Mouse (Mus musculus): ENCODE results near the gene Wfdc13. TPM values are rescaled to one million over a fixed set of nuclear protein-coding genes. Genes with fewer than 3 reads are reported as not detected.
"Not testable (repeated sequence)": the region's sequence is repeated elsewhere in the genome, so short reads cannot be mapped to it uniquely, and the experiment has no call there.

Wfdc13 gene
- total RNA-seq, 2 experiments from 2014 or later = not detected

- H3K27ac ChIP-seq = no peak overlapping the region
- TF ChIP-seq CTCF (IDR thresholded peaks at IDR 0.05) = peak; percentile 71
- intact Hi-C loops (cut with DNase I) = loop anchor here (2.0 to 5.0 kb wide), 2 partner anchors 48 to 120 kb away; no protein-coding TSS in a partner anchor
- peak overlapping the region; percentile 58 for H3K4me3 ChIP-seq
- DNase-seq = peak; percentile 79
Measured at GRCm38 (mm10) chr2:164678848-164679625, 5.9 kb upstream of the Wfdc13 start.

GRCm38 (mm10) chr2:164679906-164680305 lies 5.0 kb upstream of the Wfdc13 start:
- no peak for TF ChIP-seq CTCF (IDR thresholded peaks at IDR 0.05)
- intact Hi-C loops (cut with DNase I) = loop anchor here (2.0 to 5.0 kb wide), 2 partner anchors 47 to 119 kb away; no protein-coding TSS in a partner anchor
- no peak overlapping the region for H3K27ac ChIP-seq
- no peak for DNase-seq
- no peak overlapping the region for H3K4me3 ChIP-seq

DNA sequence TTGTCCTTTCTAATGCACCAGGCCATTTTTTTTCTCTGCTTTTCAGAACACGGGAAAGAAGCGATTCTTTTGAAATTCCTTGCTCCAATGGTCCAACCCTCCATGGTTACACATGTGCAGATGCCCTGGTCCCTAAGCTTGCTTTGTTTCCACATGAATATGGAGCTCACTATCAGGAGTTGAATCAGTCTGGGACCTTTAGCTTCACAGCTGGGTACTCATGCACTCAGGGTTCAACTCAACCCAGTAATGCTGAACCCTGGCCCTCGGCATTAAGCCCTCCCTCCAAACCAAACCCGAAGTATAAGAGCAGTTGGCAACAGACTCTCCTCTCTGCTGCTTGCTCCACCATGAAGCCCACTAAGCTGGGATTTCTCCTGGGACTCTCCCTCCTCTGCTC lies 13.3 kb downstream of the Wfdc13 start, which contains the start of gene Spint4:
Spint4 (plus strand) TSS at position 301 of the 400 bp plus-strand sequence.
- DNase-seq = no peak
- TF ChIP-seq CTCF (IDR thresholded peaks at IDR 0.05) = no peak
- H3K27ac ChIP-seq = no peak within 1 kb of the TSS
- intact Hi-C loops (cut with DNase I) = no loop called here
- H3K4me3 ChIP-seq = no peak within 1 kb of the TSS

- no peak for TF ChIP-seq CTCF (IDR thresholded peaks at IDR 0.05)
- Histone ChIP-seq H3K27ac (no peak overlapping the region), H3K4me3 (no peak overlapping the region)
- DNase-seq = no peak
- intact Hi-C loops (cut with DNase I) = no loop called here
Measured at GRCm38 (mm10) chr2:164700959-164701358, 16.1 kb downstream of the Wfdc13 start.

- no peak overlapping the region for H3K27ac ChIP-seq
- intact Hi-C loops (cut with DNase I) = no loop called here
- no peak for TF ChIP-seq CTCF (IDR thresholded peaks at IDR 0.05)
- H3K4me3 ChIP-seq = no peak overlapping the region
- no peak for DNase-seq
Measured at GRCm38 (mm10) chr2:164701761-164702160, 16.9 kb downstream of the Wfdc13 start.

- Histone ChIP-seq H3K27ac (no peak overlapping the region), H3K4me3 (no peak overlapping the region)
- intact Hi-C loops (cut with DNase I) = no loop called here
- no peak for DNase-seq
- TF ChIP-seq CTCF (IDR thresholded peaks at IDR 0.05) = no peak
Measured at GRCm38 (mm10) chr2:164704235-164704634, 19.3 kb downstream of the Wfdc13 start.

DNA sequence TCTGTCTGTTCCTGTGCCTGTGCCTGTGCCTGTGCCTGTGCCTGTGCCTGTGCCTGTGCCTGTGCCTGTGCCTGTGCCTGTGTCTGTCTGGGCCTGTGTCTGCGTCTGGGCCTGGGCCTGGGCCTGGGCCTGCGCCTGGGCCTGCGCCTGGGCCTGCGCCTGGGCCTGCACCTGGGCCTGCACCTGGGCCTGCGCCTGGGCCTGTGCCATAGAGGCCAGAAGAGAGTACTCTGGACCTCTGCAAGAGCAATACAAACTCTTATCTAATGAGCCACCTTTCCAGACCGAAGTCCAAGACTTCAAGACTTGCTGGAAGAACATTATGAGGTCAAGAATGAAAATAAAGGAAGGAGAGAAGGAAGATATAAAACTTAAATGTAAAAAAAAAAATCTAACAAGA lies 20.4 kb downstream of the Wfdc13 start:
- no peak for DNase-seq
- H3K4me3 ChIP-seq = no peak overlapping the region
- H3K27ac ChIP-seq = no peak overlapping the region
- intact Hi-C loops (cut with DNase I) = no loop called here
- no peak for TF ChIP-seq CTCF (IDR thresholded peaks at IDR 0.05)

- TF ChIP-seq CTCF (IDR thresholded peaks at IDR 0.05) = no peak
- DNase-seq = no peak
- no peak overlapping the region for H3K27ac ChIP-seq
- intact Hi-C loops (cut with DNase I) = no loop called here
- no peak overlapping the region for H3K4me3 ChIP-seq
Measured at GRCm38 (mm10) chr2:164705991-164706390, 21.1 kb downstream of the Wfdc13 start.

- H3K27ac ChIP-seq = no peak within 1 kb of the TSS
- intact Hi-C loops (cut with DNase I) = no loop called here
- TF ChIP-seq CTCF (IDR thresholded peaks at IDR 0.05) = no peak
Measured at GRCm38 (mm10) chr2:164715005-164715404, 30.1 kb downstream of the Wfdc13 start, which contains the start of gene Spint5. Gene Spint5, plus strand, starts transcription at chr2:164715305.

DNA sequence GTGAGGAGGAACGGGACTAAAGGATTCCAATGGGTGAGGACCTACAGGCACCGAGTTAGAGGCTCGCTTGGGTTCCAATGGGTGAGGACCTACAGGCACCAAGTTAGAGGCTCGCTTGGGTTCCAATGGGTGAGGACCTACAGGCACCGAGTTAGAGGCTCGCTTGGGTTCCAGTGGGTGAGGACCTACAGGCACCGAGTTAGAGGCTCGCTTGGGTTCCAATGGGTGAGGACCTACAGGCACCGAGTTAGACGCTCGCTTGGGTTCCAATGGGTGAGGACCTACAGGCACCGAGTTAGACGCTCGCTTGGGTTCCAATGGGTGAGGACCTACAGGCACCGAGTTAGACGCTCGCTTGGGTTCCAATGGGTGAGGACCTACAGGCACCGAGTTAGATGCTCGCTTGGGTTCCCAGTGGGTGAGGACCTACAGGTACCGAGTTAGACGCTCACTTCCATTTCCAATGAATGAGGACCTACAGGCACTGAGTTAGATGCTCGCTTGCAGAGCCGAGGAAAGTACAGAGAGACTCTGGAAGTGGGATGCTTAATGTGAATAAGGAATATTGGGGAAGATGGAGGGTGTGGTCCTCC lies 31.4 kb downstream of the Wfdc13 start:
- H3K4me3 ChIP-seq; H3K27ac ChIP-seq; intact Hi-C loops (cut with DNase I); DNase-seq: not testable (repeated sequence)

More at GRCm38 (mm10) chr2:164715005-164715404, 30.1 kb downstream of the Wfdc13 start, which contains the start of gene Spint5:
- no peak for DNase-seq
- H3K4me3 ChIP-seq = no peak within 1 kb of the TSS

- Histone ChIP-seq H3K27ac (no peak overlapping the region), H3K4me3 (no peak overlapping the region)
- intact Hi-C loops (cut with DNase I) = no loop called here
- no peak for DNase-seq
- TF ChIP-seq CTCF (IDR thresholded peaks at IDR 0.05) = no peak
Measured at GRCm38 (mm10) chr2:164723276-164723675, 38.4 kb downstream of the Wfdc13 start.

- peak; percentile 89 for TF ChIP-seq CTCF (IDR thresholded peaks at IDR 0.05)
- Histone ChIP-seq H3K27ac (no peak overlapping the region), H3K4me3 (no peak overlapping the region)
- intact Hi-C loops (cut with DNase I) = loop anchor here (5.0 kb wide), 2 partner anchors 49 to 134 kb away; partner anchors contain the start of gene Eppin
- peak; percentile 63 for DNase-seq
Measured at GRCm38 (mm10) chr2:164725895-164726619, 41.1 kb downstream of the Wfdc13 start.

- Histone ChIP-seq H3K27ac (no peak overlapping the region), H3K4me3 (no peak overlapping the region)
- intact Hi-C loops (cut with DNase I) = no loop called here
- DNase-seq = no peak
- no peak for TF ChIP-seq CTCF (IDR thresholded peaks at IDR 0.05)
Measured at GRCm38 (mm10) chr2:164731719-164732118, 46.8 kb downstream of the Wfdc13 start.
